Mouse (Mus musculus): Measurements from ENCODE around the gene S100a14. TPM values are rescaled to one million over a fixed set of nuclear protein-coding genes. Genes with fewer than 3 reads are reported as not detected.

The S100a14 gene
- polyA plus RNA-seq, 1 experiment: 0.10 TPM

GRCm38 (mm10) chr3:90515789-90516188 lies 10.9 kb upstream of the S100a14 start:
- Histone ChIP-seq H3K27me3 (replicated peaks) (no peaks in the 10 kb centered on the region), H3K4me3 (replicated peaks) (peak overlapping the region; percentile 97), H3K36me3 (replicated peaks; ENCODE audit: low read length) (peaks cover 54% of the 10 kb centered on the region), H3K9me3 (no peaks in the 10 kb centered on the region), H3K4me1 (peaks cover 64% of the 10 kb centered on the region)
- TF ChIP-seq GATA1 (IDR thresholded peaks at IDR 0.05; ENCODE audit: borderline replicate concordance, low read length) (no peak), FLI1 (IDR thresholded peaks at IDR 0.05; ENCODE audit: low read length) (no peak)

DNA sequence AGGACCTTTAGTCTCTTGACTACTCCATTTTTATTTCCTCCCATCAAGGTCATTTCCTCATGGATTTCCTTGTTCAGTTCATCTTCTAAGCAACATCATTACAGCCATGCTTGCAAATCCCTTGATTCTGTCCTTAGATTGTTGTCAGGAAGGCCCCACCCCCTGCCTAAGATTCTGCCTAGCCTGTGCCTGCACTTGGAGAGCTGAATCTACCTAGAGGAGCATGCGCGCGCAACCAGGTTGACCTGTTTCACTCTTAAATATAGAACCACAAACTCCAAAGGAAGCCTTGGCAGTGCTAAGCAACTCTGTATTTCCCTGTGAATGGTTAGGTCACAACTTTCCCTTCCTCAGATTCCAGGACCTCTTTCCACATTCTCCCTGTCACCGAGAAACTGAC lies 8.9 kb upstream of the S100a14 start:
- TF ChIP-seq FLI1 (IDR thresholded peaks at IDR 0.05; ENCODE audit: low read length): no peak
- no peak for TF ChIP-seq GATA1 (IDR thresholded peaks at IDR 0.05; ENCODE audit: borderline replicate concordance, low read length)

GRCm38 (mm10) chr3:90525421-90525820 lies 1.2 kb upstream of the S100a14 start:
- H3K4me1 ChIP-seq: no peaks in the 10 kb centered on the region
- TF ChIP-seq FLI1 (IDR thresholded peaks at IDR 0.05; ENCODE audit: low read length) (no peak), GATA1 (IDR thresholded peaks at IDR 0.05; ENCODE audit: borderline replicate concordance, low read length) (no peak)
- no peaks in the 10 kb centered on the region for H3K9me3 ChIP-seq
- H3K27me3 ChIP-seq (replicated peaks): peaks cover 24% of the 10 kb centered on the region
- no peak overlapping the region for H3K4me3 ChIP-seq (replicated peaks)
- peaks cover 32% of the 10 kb centered on the region for H3K36me3 ChIP-seq (replicated peaks; ENCODE audit: low read length)

More for the DNA sequence above, 8.9 kb upstream of the S100a14 start:
- Histone ChIP-seq H3K4me3 (replicated peaks) (no peak overlapping the region), H3K9me3 (no peaks in the 10 kb centered on the region), H3K4me1 (peaks cover 49% of the 10 kb centered on the region), H3K36me3 (replicated peaks; ENCODE audit: low read length) (peaks cover 46% of the 10 kb centered on the region), H3K27me3 (replicated peaks) (no peaks in the 10 kb centered on the region)

GRCm38 (mm10) chr3:90526076-90526475 lies 580 bp upstream of the S100a14 start:
- Histone ChIP-seq H3K36me3 (replicated peaks; ENCODE audit: low read length) (peaks cover 26% of the 10 kb centered on the region), H3K27me3 (replicated peaks) (peaks cover 24% of the 10 kb centered on the region), H3K9me3 (no peaks in the 10 kb centered on the region), H3K4me1 (no peaks in the 10 kb centered on the region), H3K4me3 (replicated peaks) (no peak overlapping the region)
- no peak for TF ChIP-seq GATA1 (IDR thresholded peaks at IDR 0.05; ENCODE audit: borderline replicate concordance, low read length)
- no peak for TF ChIP-seq FLI1 (IDR thresholded peaks at IDR 0.05; ENCODE audit: low read length)

GRCm38 (mm10) chr3:90527291-90527873 lies 726 bp downstream of the S100a14 start:
- TF ChIP-seq GATA1 (IDR thresholded peaks at IDR 0.05; ENCODE audit: borderline replicate concordance, low read length) (no peak), FLI1 (IDR thresholded peaks at IDR 0.05; ENCODE audit: low read length) (no peak)
- peaks cover 24% of the 10 kb centered on the region for H3K27me3 ChIP-seq (replicated peaks)
- no peaks in the 10 kb centered on the region for H3K9me3 ChIP-seq
- H3K4me1 ChIP-seq: no peaks in the 10 kb centered on the region
- no peak overlapping the region for H3K4me3 ChIP-seq (replicated peaks)
- H3K36me3 ChIP-seq (replicated peaks; ENCODE audit: low read length): peaks cover 25% of the 10 kb centered on the region

DNA sequence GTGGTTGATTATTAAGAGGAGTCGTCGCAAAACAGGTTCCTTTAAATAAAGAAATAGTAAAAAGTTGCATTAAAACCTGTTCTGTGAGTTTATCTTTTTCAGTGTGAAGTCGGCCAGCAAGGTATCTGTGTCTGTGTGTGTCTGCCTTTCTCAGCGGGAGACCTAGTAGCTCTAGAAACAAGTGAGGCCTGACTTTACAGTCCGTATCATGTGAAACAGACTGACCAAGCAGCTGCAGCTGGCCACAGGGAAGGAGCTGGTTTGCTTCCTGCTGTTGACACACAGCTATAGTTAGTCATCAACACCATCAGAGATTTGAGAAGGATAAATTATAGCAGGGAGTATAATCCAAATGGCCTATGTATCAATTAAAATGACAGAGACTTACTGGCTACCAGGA lies 5.1 kb downstream of the S100a14 start:
- peaks cover 27% of the 10 kb centered on the region for H3K27me3 ChIP-seq (replicated peaks)
- H3K9me3 ChIP-seq: no peaks in the 10 kb centered on the region
- no peaks in the 10 kb centered on the region for H3K4me1 ChIP-seq
- TF ChIP-seq FLI1 (IDR thresholded peaks at IDR 0.05; ENCODE audit: low read length) (no peak), GATA1 (IDR thresholded peaks at IDR 0.05; ENCODE audit: borderline replicate concordance, low read length) (no peak)
- H3K36me3 ChIP-seq (replicated peaks; ENCODE audit: low read length): no peaks in the 10 kb centered on the region
- no peak overlapping the region for H3K4me3 ChIP-seq (replicated peaks)

GRCm38 (mm10) chr3:90535446-90535845 lies 8.8 kb downstream of the S100a14 start:
- TF ChIP-seq FLI1 (IDR thresholded peaks at IDR 0.05; ENCODE audit: low read length): no peak
- H3K27me3 ChIP-seq (replicated peaks): peaks cover 28% of the 10 kb centered on the region

GRCm38 (mm10) chr3:90537141-90537904 lies 10.7 kb downstream of the S100a14 start, which contains the start of gene S100a16:
S100a16 (plus strand) TSS chr3:90537254.
- H3K4me3 ChIP-seq (replicated peaks): no peak within 1 kb of the TSS

More at GRCm38 (mm10) chr3:90535446-90535845, 8.8 kb downstream of the S100a14 start:
- Histone ChIP-seq H3K4me3 (replicated peaks) (no peak overlapping the region), H3K36me3 (replicated peaks; ENCODE audit: low read length) (no peaks in the 10 kb centered on the region), H3K4me1 (no peaks in the 10 kb centered on the region), H3K9me3 (no peaks in the 10 kb centered on the region)

GRCm38 (mm10) chr3:90537905-90538296 lies 11.2 kb downstream of the S100a14 start:
- Histone ChIP-seq H3K4me3 (replicated peaks) (no peak overlapping the region), H3K27me3 (replicated peaks) (peaks cover 50% of the 10 kb centered on the region), H3K9me3 (no peaks in the 10 kb centered on the region), H3K36me3 (replicated peaks; ENCODE audit: low read length) (no peaks in the 10 kb centered on the region), H3K4me1 (no peaks in the 10 kb centered on the region)
- no peak for TF ChIP-seq FLI1 (IDR thresholded peaks at IDR 0.05; ENCODE audit: low read length)
- no peak for TF ChIP-seq GATA1 (IDR thresholded peaks at IDR 0.05; ENCODE audit: borderline replicate concordance, low read length)

More at GRCm38 (mm10) chr3:90537141-90537904, 10.7 kb downstream of the S100a14 start, which contains the start of gene S100a16:
- H3K36me3 ChIP-seq (replicated peaks; ENCODE audit: low read length): no peaks in the 10 kb centered on the region
- peaks cover 45% of the 10 kb centered on the region for H3K27me3 ChIP-seq (replicated peaks)
- TF ChIP-seq FLI1 (IDR thresholded peaks at IDR 0.05; ENCODE audit: low read length) (no peak), GATA1 (IDR thresholded peaks at IDR 0.05; ENCODE audit: borderline replicate concordance, low read length) (no peak)
- H3K4me1 ChIP-seq: no peaks in the 10 kb centered on the region
- H3K9me3 ChIP-seq: no peaks in the 10 kb centered on the region

GRCm38 (mm10) chr3:90540904-90541303 lies 14.2 kb downstream of the S100a14 start:
- no peaks in the 10 kb centered on the region for H3K9me3 ChIP-seq
- no peaks in the 10 kb centered on the region for H3K4me1 ChIP-seq
- H3K36me3 ChIP-seq (replicated peaks; ENCODE audit: low read length): no peaks in the 10 kb centered on the region
- TF ChIP-seq FLI1 (IDR thresholded peaks at IDR 0.05; ENCODE audit: low read length): no peak
- TF ChIP-seq GATA1 (IDR thresholded peaks at IDR 0.05; ENCODE audit: borderline replicate concordance, low read length): no peak
- H3K27me3 ChIP-seq (replicated peaks): peaks cover 51% of the 10 kb centered on the region
- H3K4me3 ChIP-seq (replicated peaks): no peak overlapping the region

All from megakaryocyte, embryonic 14.5 days (primary cell).